Mouse (Mus musculus): ENCODE data around the gene Scp2. TPM values are rescaled to one million over a fixed set of nuclear protein-coding genes. Genes with fewer than 3 reads are reported as not detected.
A peak's percentile ranks its signal among the peaks of the same experiment; 100 is the strongest.

Scp2 gene
- total and polyA plus RNA-seq, 3 experiments, result 65.8 to 84.4 TPM; not detected in 1

GRCm38 (mm10) chr4:108025269-108025668 is 119.5 kb downstream of the Scp2 start:
- Histone ChIP-seq H3K4me1 (ENCODE audit: control insufficient read depth in 1 of 2, insufficient read depth in 2 of 2, low read length in 2 of 2) (peaks cover 0 to 9% of the 10 kb centered on the region in 2 experiments; a peak in 2 of 4 replicates), H3K27ac (ENCODE audit: control insufficient read depth, low read depth, low read length) (no peak overlapping the region), H3K4me3 (ENCODE audit: control insufficient read depth in 1 of 2, insufficient read depth in 1 of 2, low read depth in 2 of 2, low read length in 2 of 2) (no peak overlapping the region), H3K79me2 (ENCODE audit: control insufficient read depth, insufficient read depth, low read length, poor library complexity) (no peaks in the 10 kb centered on the region), H3K27me3 (ENCODE audit: control insufficient read depth in 1 of 2, insufficient read depth in 2 of 2, low read length in 2 of 2) (no peaks in the 10 kb centered on the region), H3K36me3 (ENCODE audit: control insufficient read depth in 1 of 2, insufficient read depth in 2 of 2, low read length in 2 of 2) (no peaks in the 10 kb centered on the region; a peak in 2 of 4 replicates), H3K9ac (ENCODE audit: control insufficient read depth, low read depth, low read length, poor library complexity, severe bottlenecking) (no peak overlapping the region), H3K9me3 (replicated peaks; ENCODE audit: insufficient read depth, low read length) (no peaks in the 10 kb centered on the region)
- TF ChIP-seq JUND (IDR thresholded peaks at IDR 0.05; ENCODE audit: low read depth, low read length), result no peak
- no peak for TF ChIP-seq TCF12 (IDR thresholded peaks at IDR 0.05; ENCODE audit: low read depth, low read length)
- TF ChIP-seq ZKSCAN1 (IDR thresholded peaks at IDR 0.05; ENCODE audit: low read depth, low read length), result no peak
- no peak for TF ChIP-seq EP300 (IDR thresholded peaks at IDR 0.05; ENCODE audit: low read depth in 1 of 2, low read length in 2 of 2)
- no peak for TF ChIP-seq POLR2AphosphoS2 (IDR thresholded peaks at IDR 0.05; ENCODE audit: low read length)
- no peak for TF ChIP-seq RCOR1 (IDR thresholded peaks at IDR 0.05; ENCODE audit: low read depth, low read length)
- TF ChIP-seq CHD2 (IDR thresholded peaks at IDR 0.05; ENCODE audit: low read length), result no peak
- no peak for TF ChIP-seq GATA1 (IDR thresholded peaks at IDR 0.05; ENCODE audit: low read depth, low read length)
- TF ChIP-seq TBP (IDR thresholded peaks at IDR 0.05; ENCODE audit: low read depth, low read length), result no peak
- no peak for TF ChIP-seq UBTF (IDR thresholded peaks at IDR 0.05; ENCODE audit: borderline replicate concordance, insufficient read depth, low read depth, low read length)
- no peak for TF ChIP-seq RAD21 (IDR thresholded peaks at IDR 0.05; ENCODE audit: low read depth, low read length)
- no peak for TF ChIP-seq GABPA (IDR thresholded peaks at IDR 0.05; ENCODE audit: low read depth, low read length)
- DNase-seq (ENCODE audit: low read depth, low spot score), result peak; percentile 49

GRCm38 (mm10) chr4:108024641-108025040 is 120.2 kb downstream of the Scp2 start:
- Histone ChIP-seq H3K9ac (ENCODE audit: control insufficient read depth, low read depth, low read length, poor library complexity, severe bottlenecking) (no peak overlapping the region), H3K27me3 (ENCODE audit: control insufficient read depth in 1 of 2, insufficient read depth in 2 of 2, low read length in 2 of 2) (no peaks in the 10 kb centered on the region), H3K4me1 (ENCODE audit: control insufficient read depth in 1 of 2, insufficient read depth in 2 of 2, low read length in 2 of 2) (peaks cover 0 to 9% of the 10 kb centered on the region in 2 experiments; a peak in 2 of 4 replicates), H3K36me3 (ENCODE audit: control insufficient read depth in 1 of 2, insufficient read depth in 2 of 2, low read length in 2 of 2) (no peaks in the 10 kb centered on the region; a peak in 2 of 4 replicates), H3K27ac (ENCODE audit: control insufficient read depth, low read depth, low read length) (no peak overlapping the region), H3K79me2 (ENCODE audit: control insufficient read depth, insufficient read depth, low read length, poor library complexity) (no peaks in the 10 kb centered on the region), H3K4me3 (ENCODE audit: control insufficient read depth in 1 of 2, insufficient read depth in 1 of 2, low read depth in 2 of 2, low read length in 2 of 2) (no peak overlapping the region), H3K9me3 (replicated peaks; ENCODE audit: insufficient read depth, low read length) (no peaks in the 10 kb centered on the region)
- TF ChIP-seq POLR2AphosphoS5 (IDR thresholded peaks at IDR 0.05; ENCODE audit: borderline replicate concordance, low read depth, low read length) (no peak), MXI1 (IDR thresholded peaks at IDR 0.05; ENCODE audit: low read depth, low read length) (no peak), E2F4 (IDR thresholded peaks at IDR 0.05; ENCODE audit: borderline replicate concordance, low read depth, low read length) (no peak), MYB (IDR thresholded peaks at IDR 0.05; ENCODE audit: low read depth, low read length) (no peak), GABPA (IDR thresholded peaks at IDR 0.05; ENCODE audit: low read depth, low read length) (no peak), POLR2A (IDR thresholded peaks at IDR 0.05; ENCODE audit: control insufficient read depth in 1 of 2, insufficient read depth in 1 of 2, low read depth in 1 of 2, low read length in 2 of 2, poor library complexity in 1 of 2) (no peak), ZKSCAN1 (IDR thresholded peaks at IDR 0.05; ENCODE audit: low read depth, low read length) (no peak), MYC (IDR thresholded peaks at IDR 0.05; ENCODE audit: low read depth, low read length) (no peak), SIN3A (IDR thresholded peaks at IDR 0.05; ENCODE audit: low read length) (no peak), BHLHE40 (IDR thresholded peaks at IDR 0.05; ENCODE audit: borderline replicate concordance, low read depth, low read length) (no peak), ELF1 (IDR thresholded peaks at IDR 0.05; ENCODE audit: low read depth, low read length) (no peak), MAZ (IDR thresholded peaks at IDR 0.05; ENCODE audit: low read depth, low read length) (no peak), NRF1 (IDR thresholded peaks at IDR 0.05; ENCODE audit: insufficient read depth, low read depth, low read length, poor library complexity, severe bottlenecking) (no peak)
- DNase-seq (ENCODE audit: low read depth, low spot score), result no peak

Data from MEL (cell line).